Mouse (Mus musculus): ENCODE results near the gene Ppox. TPM values are rescaled to one million over a fixed set of nuclear protein-coding genes. Genes with fewer than 3 reads are reported as not detected.

The Ppox gene
- total RNA-seq, 1 experiment from 2014 or later = 18.0 TPM

DNA sequence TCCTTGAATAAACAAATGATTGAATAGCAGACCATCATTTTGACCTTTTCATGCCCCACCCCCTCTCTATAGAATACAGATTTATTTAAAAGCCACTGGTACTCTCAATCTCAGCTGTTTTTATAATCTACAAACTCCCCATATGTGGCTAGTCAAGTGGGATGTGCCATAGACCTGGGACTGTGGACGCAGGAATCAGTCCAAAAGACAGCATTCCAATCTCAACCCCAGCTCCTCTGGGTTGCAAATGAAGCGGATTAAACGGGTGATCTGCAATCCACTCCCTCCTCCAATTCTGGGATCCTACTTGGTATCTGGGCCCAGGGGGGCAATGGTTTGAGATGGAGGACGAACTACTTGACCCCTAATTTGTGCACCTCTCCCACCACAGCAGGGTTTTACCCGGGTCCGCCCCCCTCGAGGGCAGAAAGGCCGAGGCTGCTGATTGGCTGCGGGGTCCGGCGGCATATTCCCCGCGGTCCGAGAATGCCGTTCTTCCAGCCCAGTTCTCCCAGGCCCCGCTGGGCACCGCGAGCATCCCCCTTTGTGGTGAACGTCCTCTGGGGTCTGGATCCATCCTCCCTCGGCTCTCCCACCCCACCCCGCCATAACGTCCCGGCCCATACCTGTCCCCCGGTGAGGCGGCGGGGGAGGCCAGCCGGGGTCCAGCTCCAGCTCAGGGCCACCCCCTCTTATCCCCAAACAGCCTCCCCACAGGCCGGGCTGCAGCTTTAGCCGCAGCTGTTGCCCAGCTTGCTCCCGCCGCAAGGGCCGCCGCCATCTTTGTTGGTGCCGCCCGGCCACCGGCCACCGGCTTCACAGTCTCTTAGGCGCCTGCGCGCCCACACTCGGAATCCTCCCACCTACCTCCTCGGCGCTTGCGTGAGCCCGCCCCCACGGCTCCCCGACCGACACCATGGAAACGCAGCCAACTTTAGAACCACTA is 6.4 kb upstream of the Ppox start, which contains the start of gene Usp21:
Gene Usp21, minus strand, starts transcription at position 856 of the 946 bp plus-strand sequence.
- ATAC-seq (replicated peaks; ENCODE audit: low read depth, poor library complexity, severe bottlenecking) = peak; percentile 97

DNA sequence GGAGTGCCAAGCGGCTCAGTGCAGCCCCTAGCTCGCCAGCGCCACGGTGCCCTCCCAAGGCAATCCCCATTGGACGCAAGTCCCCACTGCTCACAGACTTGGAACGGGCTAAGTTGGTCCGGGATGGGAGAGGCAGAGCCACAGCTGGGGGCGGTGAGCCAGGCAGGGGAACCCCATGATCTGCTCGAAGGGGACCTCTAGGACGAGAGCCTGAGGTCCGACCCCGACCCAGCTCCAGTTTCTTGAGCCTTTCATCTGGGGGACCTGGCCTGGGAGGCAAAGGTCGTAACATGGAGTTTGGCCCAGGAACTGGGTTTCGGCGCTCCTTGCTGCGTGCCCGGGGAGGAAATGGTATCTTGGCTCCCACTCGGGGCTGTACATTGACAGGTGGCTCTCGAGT is 5.5 kb upstream of the Ppox start:
- ATAC-seq (replicated peaks; ENCODE audit: low read depth, poor library complexity, severe bottlenecking) = no peak

DNA sequence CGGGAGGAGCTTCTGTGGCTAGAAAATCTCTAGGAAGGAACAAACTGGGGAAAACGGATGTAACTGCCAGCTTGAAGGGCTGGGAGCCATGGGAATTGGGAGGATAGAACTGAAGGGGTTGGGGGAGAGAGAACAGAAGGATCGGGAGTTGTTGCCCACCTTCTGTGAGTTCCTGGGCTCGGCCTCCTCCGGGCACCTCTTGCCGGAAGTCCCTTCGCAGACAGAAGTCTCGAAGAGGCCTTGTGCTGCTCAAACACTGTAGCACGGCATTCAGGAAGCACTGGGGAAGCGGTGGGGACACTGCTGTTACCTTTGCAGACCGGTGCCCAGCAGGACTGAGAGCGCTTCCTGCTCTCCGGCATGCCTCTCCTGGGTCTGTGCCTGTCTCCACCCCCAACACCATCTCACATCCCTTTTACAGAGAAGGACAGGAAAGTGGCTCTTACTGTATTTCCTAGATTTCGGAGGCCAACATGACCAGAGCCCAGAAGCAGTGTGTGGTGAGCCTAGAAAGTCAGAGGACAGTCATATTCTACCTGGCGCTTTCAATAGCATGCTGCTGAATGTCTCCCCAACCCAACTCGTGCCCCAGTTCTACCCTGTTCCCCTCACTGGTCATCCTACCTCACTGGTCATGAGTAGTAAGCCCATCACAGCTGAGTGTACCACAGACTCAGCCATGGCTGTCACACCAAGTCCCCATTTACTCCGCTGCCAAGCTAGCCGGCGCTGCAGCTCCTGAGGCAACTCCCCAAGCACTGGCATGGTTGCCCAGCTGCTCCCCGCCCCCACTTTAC is 4.3 kb upstream of the Ppox start:
- no peak for ATAC-seq (replicated peaks; ENCODE audit: low read depth, poor library complexity, severe bottlenecking)

DNA sequence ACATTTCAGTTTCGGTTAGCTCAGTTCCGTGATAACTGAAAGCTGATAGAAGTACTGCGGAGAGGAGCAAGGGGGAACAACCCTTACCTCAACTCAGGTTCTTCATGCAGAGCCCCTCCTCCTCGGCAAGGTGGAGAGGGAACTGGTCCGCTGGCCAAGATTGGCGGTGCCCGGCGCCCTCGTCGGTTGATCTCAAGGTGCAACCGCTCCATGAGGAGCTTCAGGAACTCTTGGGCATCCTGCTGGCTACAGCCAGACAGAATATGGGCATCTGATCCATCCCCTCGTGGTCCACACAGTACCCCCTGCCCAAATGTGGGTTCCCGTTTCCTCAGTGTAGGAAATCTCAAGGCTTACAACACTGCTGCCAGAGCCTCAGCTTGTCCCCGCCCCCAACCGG is 3.5 kb upstream of the Ppox start:
- no peak for ATAC-seq (replicated peaks; ENCODE audit: low read depth, poor library complexity, severe bottlenecking)

DNA sequence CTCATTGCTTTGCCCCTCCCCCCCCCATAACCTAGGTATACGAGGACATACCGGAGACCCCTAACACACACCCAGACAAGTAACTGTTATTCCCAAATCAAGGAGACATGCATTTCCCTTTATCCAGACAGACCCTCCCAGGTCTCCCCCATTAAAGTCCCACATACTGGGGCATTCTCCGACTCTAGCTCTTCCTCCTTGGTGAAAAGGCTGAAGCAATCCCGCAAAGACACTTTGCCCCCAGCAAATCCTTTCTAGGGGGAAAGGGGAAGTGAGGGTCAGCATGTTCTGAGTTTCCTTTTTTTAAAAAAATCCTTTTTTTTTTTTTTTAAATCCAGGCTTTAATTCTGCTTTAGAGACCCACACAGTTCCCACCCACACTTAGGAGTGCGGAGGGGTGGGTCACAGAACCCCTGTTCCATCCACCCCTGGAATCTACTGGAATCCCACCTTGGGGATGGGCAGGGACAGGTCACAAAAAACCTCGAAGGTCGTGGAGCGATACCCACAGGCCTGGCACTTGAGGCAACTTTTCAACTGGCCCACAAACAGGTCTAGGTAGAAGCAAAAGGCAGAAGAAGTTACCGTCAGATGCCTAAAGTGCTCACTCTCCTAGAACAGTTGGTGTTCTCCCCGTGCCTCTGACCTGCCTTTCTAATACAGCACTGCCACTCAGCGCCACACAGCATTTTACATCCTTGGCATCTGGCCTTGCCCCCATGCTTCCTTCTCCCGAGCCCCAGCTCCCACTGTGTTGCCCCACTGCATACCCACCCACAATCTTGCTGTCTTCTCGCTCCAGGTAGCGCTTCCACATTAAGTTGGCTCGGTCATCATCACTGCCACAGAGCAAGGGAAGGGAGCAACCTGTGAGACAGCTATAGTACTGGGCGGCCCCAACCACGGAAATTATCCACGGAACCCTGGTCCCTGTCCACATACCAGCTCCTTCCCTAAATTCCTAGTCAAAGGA is 2.5 kb upstream of the Ppox start:
- ATAC-seq (replicated peaks; ENCODE audit: low read depth, poor library complexity, severe bottlenecking) = no peak

DNA sequence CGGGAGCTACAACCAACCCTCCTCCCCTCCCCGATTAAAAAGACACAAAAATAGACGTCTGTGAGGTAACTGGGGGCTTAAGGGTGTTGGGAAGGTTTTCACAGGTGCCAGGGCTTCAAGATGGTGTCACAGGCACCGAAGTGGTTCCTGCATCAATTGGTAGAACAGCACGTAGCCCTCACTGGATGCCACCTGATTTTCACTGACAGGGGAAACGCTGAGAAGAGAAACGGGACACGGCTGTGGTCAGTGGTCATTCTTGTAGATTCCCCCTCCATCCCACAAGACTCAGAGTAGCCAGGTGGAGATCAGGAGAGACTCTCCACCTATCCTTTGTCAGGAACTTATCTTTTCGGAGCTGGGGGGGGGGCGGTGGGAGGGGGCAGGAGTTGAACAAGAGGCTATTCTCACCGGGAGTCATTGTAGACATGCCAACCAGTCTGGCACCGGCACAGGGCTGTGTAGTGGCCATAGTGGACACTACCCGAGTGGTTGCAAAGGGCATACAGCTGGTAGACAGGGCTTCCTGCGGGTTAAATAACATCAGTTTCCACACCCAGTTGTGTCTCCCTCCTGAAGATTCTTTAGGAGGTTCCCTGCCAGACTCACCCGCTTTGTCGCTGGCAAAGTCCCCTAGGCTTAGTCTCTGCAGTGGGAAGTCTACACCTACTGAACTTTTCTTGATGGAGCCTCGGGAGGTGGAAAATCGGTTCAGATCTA is 1.3 kb upstream of the Ppox start:
- ATAC-seq (replicated peaks; ENCODE audit: low read depth, poor library complexity, severe bottlenecking) = no peak

DNA sequence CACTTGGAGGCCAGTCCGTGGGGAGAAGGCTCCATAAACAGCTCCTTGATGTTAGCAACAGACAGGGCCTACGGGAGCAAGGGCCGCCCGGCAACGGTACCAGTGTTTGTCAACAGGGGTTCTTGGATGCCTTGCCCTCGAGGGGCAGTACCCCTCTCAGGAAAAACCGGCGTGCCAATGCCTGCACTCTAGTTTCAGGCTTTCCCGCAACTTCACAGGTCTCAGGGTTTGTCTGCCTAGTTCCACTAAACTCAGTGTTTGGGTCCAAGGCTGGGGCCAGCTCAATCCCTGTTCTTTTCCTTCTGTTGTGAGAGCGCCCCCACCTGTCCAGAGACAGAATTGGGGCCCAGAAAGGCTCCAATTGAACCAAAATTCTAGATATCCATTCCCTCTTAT is 540 bp upstream of the Ppox start:
- peak; percentile 50 for ATAC-seq (replicated peaks; ENCODE audit: low read depth, poor library complexity, severe bottlenecking)

DNA sequence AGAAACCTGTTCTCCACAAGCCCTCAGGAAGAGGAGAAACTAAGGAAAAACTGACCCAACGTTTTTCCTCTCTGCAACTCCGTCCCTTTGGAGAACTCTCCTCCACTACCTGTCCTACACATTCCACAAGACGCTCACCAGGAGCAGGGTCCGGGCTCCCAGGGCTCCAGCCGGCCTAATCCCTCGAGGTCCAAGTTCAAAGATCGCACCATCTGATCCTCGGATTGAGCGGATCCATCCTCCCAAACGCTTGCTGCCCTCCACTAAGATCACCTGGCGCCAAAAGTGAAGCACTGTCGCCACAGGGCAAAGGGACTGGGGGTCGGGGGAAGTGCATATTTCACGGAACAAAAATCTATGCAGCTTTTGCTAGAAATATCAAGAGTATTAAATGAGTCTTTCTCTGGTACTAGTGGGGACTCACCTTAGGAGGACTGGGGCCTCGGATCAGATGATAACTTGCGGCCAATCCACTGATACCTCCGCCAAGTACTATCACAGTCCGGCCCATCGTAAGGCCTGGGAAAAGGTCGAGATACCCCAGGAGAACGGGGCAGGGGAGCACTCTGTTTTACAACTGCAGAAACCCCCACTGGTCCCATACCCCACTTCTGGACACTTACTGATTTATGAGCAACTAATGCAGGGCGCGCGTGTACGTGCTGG is 603 bp downstream of the Ppox start:
- ATAC-seq (replicated peaks; ENCODE audit: low read depth, poor library complexity, severe bottlenecking) = no peak

DNA sequence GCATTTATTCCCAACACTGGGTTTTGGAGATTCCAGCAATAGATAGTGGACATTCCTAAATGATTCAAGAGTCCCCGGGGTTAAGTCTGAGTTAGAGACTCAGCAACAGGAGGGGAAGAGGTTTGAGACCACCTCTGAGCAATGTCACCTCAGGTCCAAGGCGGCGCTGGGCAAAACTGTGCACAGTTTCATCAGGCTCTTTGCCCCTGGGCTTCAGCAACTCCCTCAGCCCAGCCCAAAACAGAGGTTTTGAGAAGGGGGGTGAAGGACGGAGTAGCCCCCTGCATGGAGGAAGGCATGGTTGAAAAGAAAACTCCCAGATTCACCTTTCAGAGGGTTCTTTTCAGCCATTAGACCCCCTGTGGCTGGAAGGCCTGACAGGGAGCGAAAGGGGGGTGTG is 1.3 kb downstream of the Ppox start:
- no peak for ATAC-seq (replicated peaks; ENCODE audit: low read depth, poor library complexity, severe bottlenecking)

DNA sequence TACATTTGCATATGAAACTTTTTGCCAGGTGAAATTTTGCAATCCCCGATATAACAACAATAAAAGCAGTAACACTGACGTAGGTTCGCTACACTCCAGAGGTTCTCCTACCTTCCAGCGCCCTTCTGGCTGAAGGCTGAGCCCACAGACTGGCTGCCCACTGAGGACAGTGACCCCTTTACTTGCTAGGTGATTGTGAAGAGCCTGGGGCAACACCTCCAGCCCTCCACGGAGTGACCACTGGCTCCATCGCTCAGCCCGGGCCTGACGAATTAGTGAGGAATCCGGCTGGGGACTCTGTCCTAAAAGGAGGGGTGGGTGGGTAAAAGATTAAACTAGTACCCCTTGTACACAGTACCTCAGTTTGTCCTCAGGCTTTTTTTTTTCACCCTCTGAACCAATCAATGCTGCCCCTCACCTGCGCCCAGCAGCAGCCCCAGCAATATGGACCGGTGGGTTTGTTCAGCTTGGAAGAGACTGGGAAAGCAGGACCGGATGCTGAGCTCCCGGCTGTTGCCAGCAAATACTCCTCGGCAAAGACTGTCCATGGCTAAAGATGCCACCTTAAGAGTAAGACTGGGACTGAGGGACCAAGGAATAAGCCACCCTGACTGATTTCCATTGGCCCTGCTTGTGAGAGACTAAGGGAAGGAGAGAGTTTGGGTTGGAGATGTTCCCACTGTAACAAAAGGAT is 1.8 kb downstream of the Ppox start:
- ATAC-seq (replicated peaks; ENCODE audit: low read depth, poor library complexity, severe bottlenecking) = no peak

DNA sequence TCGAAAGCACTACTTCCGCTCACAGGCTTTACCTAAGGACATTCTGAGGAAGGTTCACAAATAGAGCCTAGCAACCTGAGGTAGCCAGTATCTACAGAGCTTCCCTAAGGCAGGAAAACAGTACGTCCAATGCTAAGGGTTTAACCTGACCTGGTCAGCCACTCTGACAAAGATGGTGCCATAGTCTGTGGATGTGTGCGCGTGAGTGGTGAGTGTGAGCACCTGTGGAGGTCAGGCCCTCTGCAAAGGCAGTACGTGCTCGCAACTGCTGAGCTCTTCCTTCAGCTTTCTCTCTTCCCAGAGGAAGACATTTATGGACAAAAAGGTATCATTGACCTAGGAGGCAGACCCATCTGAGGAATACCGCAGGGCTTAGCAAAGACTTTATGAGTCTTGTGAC is 2.5 kb downstream of the Ppox start:
- no peak for ATAC-seq (replicated peaks; ENCODE audit: low read depth, poor library complexity, severe bottlenecking)

DNA sequence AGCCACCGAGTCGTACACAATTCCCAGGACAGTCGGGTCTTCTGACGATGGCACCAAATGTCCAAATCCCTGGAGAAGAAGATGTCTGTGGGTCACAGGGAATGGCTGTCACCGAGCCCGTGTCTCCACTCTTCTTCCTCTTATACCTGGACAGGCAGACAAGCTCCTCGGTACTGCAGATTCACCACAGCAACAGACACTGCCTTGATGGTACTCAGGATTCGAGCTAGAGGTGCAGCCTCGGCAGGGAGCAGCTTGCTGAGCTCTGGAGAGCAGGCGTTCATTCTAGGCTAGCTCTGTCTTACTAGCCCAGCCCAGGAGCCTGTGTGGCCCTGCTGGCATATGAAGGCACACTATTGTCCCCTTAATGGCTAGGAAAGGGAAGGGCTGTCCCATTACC is 3.2 kb downstream of the Ppox start:
- no peak for ATAC-seq (replicated peaks; ENCODE audit: low read depth, poor library complexity, severe bottlenecking)

DNA sequence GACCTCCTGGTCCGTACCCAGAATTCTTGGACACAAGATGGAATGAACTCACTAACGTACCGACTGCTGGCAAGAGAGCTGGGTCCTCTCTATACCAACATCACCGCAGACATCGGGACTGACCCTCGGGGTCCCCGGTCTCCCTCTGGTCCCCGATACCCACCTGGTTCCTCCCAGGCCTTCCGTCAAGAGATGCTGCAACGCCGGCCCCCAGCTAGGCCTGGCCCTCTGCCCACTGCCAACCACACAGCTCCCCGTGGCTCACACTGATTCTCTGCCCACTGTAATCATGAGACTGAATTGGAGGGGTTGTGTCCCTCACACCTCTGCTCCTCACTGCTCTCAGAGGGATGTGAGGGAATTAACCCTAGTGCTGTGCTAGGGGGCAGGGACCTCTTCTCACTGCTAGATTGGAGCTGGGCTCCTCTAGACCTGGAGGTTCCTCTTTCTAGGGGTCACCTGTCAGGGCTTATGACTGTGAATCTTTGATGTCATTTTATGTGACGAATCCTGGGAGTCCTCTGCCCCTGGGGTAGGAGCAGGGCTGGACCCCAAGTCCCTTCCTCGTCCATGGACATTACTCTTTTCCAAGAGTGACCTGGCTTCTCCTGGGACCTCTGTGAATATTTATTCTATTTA is 4.8 kb downstream of the Ppox start:
- ATAC-seq (replicated peaks; ENCODE audit: low read depth, poor library complexity, severe bottlenecking) = no peak

DNA sequence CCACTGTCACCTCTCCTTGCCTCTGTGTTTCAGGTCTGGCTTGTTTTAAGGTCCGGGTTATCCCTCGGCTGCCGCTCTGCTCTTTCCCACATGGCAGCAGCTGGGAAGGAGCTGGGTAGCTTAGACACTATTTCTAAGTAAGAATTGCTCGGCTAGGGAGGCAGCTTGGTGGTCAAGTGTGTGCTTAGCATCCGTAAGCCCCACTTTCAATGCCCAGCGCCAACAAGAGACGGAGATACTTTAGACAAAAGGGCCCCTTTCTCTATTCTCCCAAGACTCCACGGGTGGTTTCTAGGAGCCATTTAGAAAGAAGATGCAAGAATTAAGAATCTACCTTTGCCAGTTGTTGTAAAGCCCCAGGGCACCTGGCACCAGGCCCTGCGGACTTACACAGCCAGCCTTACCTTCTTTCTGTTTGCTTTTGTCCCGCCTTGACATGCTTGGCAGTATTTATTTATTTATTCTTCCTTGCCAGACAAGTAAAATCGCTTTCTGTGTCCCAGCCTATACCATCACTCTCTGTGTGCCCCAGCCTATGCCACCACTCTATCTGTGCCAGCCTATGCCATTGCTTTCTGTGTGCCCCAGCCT is 5.7 kb downstream of the Ppox start:
- no peak for ATAC-seq (replicated peaks; ENCODE audit: low read depth, poor library complexity, severe bottlenecking)

DNA sequence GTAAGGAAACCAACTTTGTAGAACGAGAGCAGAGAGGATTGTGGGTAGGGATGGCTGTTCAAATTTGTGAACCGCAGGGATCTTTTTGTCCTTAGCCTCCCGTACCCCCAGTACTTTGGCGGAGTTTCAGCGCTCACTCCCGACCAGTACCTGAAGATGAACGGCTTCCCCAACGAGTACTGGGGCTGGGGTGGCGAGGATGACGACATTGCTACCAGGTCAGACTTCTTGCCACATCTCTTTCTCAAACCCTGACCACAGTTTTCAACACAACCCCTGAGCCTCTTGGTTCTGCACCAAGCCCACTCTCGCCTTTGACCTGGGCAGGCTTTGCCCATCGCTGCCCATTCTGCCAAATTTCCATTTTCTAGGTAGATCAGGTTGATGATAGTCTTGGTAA is 6.8 kb downstream of the Ppox start:
- ATAC-seq (replicated peaks; ENCODE audit: low read depth, poor library complexity, severe bottlenecking) = no peak

DNA sequence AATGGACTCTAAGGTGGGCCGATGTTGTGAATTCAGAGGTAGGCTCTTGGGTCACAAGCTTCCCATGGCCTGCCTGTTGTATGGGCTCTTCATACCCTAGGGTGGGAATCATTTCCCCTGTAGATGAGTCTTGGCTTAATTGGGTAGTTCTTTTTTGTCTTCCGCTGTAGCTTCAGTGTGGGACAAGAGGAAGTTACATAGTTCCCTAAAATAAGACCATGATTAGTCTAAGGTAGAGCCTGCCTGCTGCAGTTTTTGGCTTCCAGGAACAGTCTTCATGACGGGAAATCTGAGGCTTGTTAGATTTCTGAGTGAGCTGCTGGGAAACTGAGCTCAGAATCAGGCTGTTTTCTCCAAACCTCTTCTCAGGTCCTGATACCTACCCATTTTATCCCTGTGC is 8.9 kb downstream of the Ppox start:
- peak; percentile 40 for ATAC-seq (replicated peaks; ENCODE audit: low read depth, poor library complexity, severe bottlenecking)

DNA sequence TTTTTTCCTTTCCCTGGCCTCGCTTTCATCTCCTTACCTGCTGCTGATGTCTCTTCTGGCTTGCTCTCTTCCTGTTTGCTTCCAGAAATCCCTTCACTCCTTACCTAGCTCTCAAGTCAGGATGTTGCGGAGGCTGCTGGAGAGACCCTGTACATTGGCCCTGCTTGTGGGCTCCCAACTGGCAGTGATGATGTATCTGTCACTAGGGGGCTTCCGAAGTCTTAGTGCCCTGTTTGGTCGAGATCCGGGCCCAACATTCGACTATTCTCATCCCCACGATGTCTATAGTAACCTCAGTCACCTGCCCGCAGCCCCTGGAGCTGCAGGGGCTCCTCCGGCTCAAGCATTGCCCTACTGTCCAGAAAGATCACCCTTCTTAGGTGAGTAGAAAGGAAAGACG is 9.4 kb downstream of the Ppox start:
- no peak for ATAC-seq (replicated peaks; ENCODE audit: low read depth, poor library complexity, severe bottlenecking)

DNA sequence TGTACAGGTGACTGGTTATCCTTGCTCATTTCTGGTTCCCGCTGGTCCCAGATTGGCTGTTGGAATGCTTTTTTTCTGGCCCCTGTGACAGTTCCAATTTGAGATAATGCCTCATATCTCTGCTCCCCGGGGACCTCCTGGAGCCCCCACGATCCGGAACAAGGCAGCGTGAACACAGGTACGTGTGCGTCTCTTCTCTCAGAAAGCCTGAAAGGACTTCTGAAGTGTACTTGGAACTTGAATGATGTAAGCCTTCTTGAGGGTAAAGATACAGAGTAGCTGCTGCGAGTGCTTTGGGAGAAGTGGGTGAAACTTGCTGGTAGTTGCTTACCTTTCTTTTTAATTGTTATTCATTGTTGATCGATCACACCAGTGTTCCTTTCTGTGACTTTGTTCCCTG is 9.8 kb downstream of the Ppox start:
- no peak for ATAC-seq (replicated peaks; ENCODE audit: low read depth, poor library complexity, severe bottlenecking)
